Mouse (Mus musculus) forebrain, embryonic 16.5 days (tissue): Measurements from ENCODE around the gene St3gal5. TPM values are rescaled to one million over a fixed set of nuclear protein-coding genes. Genes with fewer than 3 reads are reported as not detected.
"Not testable (repeated sequence)": the region's sequence is repeated elsewhere in the genome, so short reads cannot be mapped to it uniquely, and the experiment has no call there.

Experiments used
- ATAC-seq: fragments of 200-750 bp; cut with Nextera tagmentation; 2 replicates; pipeline ENCODE4 v1.8.0; 2017; ENCODE audit warnings: mild to moderate bottlenecking, moderate library complexity
- H3K27ac ChIP-seq: fragments of 300-500 bp; sonication (generic); 2 replicates; pipeline ENCODE4 v1.5.1; 2014; ENCODE audit warnings: low read length, control low read depth
- H3K27me3 ChIP-seq: fragments of 300-500 bp; sonication (generic); replicated peaks from 2 replicates; pipeline ENCODE4 v1.6.1; 2014; ENCODE audit warnings: low read length; ENCODE audit not compliant: control insufficient read depth, insufficient read depth
- H3K36me3 ChIP-seq: fragments of 300-500 bp; sonication (generic); 2 replicates; pipeline ENCODE4 v1.6.1; 2014; ENCODE audit not compliant: control insufficient read depth, insufficient read depth
- H3K4me1 ChIP-seq: fragments of 300-500 bp; sonication (generic); replicated peaks from 2 replicates; pipeline ENCODE4 v1.6.1; 2014; ENCODE audit warnings: low read length; ENCODE audit not compliant: control insufficient read depth, insufficient read depth
- H3K4me2 ChIP-seq: fragments of 300-500 bp; sonication (generic); 2 replicates; pipeline ENCODE4 v1.6.1; 2014; ENCODE audit warnings: mild to moderate bottlenecking, low read length, control low read depth
- H3K4me3 ChIP-seq: fragments of 300-500 bp; sonication (generic); replicated peaks from 2 replicates; pipeline ENCODE4 v1.5.1; 2014; ENCODE audit warnings: mild to moderate bottlenecking, low read length, control low read depth
- H3K9ac ChIP-seq: fragments of 300-500 bp; sonication (generic); replicated peaks from 2 replicates; pipeline ENCODE4 v1.6.1; 2014; ENCODE audit warnings: low read depth, low read length, control low read depth
- H3K9me3 ChIP-seq: fragments of 300-500 bp; sonication (generic); 2 replicates; pipeline ENCODE4 v1.6.1; 2016; ENCODE audit warnings: low read length; ENCODE audit not compliant: control insufficient read depth
- WGBS: fragments of 180-500 bp; shearing (Covaris S2); extraction: QIAGEN DNeasy Blood & Tissue Kit; methylation state at CpG from one replicate; pipeline ENCODE4 v1.1.7; 2014; 5-methylcytosine and 5-hydroxymethylcytosine counted together
- polyA plus RNA-seq: library from polyadenylated mRNA; unstranded; fragments of >200 nt; fragmentation: Nextera tagmentation; extraction: Ambion mirVana; gene quantifications from 2 replicates; pipeline ENCODE4 v1.2.1, GENCODE M21; 2015

The St3gal5 gene
- polyA plus RNA-seq, 1 experiment from 2014 or later, result 52.9 TPM

GRCm38 (mm10) chr6:72148721-72149120 is 51.3 kb downstream of the St3gal5 start:
- Histone ChIP-seq H3K9ac (no peak overlapping the region), H3K27ac (no peak overlapping the region), H3K4me1 (no peaks in the 10 kb centered on the region), H3K36me3 (peaks cover 23% of the 10 kb centered on the region), H3K4me2 (no peak overlapping the region), H3K9me3 (peaks cover 3% of the 10 kb centered on the region; the same call in 1 of the 2 replicates), H3K27me3 (no peaks in the 10 kb centered on the region), H3K4me3 (no peak overlapping the region)
- WGBS, result 94% methylated on average over 4 of the region's 4 CpGs
- no peak for ATAC-seq

GRCm38 (mm10) chr6:72149797-72150196 is 52.4 kb downstream of the St3gal5 start:
- peaks cover 23% of the 10 kb centered on the region for H3K36me3 ChIP-seq
- H3K9me3 ChIP-seq, result peaks cover 3% of the 10 kb centered on the region; the same call in 1 of the 2 replicates
- no peaks in the 10 kb centered on the region for H3K27me3 ChIP-seq
- no peak overlapping the region for H3K9ac ChIP-seq
- no peak overlapping the region for H3K4me3 ChIP-seq
- no peak overlapping the region for H3K27ac ChIP-seq
- ATAC-seq, result no peak
- WGBS, result 88% methylated on average over 3 of the region's 3 CpGs
- no peak overlapping the region for H3K4me2 ChIP-seq
- H3K4me1 ChIP-seq, result no peaks in the 10 kb centered on the region

DNA sequence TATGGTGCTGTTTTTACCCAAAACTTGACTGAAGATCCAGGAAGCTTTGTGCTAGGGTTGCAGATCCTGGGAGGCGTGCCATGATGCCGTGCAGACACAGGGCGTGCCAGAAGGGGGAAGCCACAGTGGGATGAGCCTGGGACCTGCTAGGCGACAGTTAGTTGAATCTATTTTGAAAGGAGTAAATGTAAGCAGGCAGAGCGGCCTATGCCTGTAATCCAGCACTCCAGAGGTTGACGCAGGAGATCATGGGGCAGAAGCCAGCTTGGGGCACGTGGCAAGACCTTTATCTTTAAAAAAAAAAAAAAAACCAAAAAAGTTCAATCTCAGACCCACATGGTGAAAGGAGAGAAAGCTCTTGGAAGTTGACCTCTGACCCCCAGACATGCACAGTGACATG is 55.3 kb downstream of the St3gal5 start:
- H3K27me3 ChIP-seq, result no peaks in the 10 kb centered on the region
- H3K9me3 ChIP-seq, result peaks cover 3% of the 10 kb centered on the region; the same call in 1 of the 2 replicates
- H3K27ac ChIP-seq, result no peak overlapping the region
- 86% methylated on average over 7 of the region's 7 CpGs for WGBS
- H3K4me1 ChIP-seq, result no peaks in the 10 kb centered on the region
- peaks cover 20% of the 10 kb centered on the region for H3K36me3 ChIP-seq
- no peak for ATAC-seq
- no peak overlapping the region for H3K4me3 ChIP-seq
- no peak overlapping the region for H3K4me2 ChIP-seq
- H3K9ac ChIP-seq, result no peak overlapping the region

GRCm38 (mm10) chr6:72153455-72153854 is 56.1 kb downstream of the St3gal5 start:
- no peaks in the 10 kb centered on the region for H3K27me3 ChIP-seq
- no peak for ATAC-seq
- H3K27ac ChIP-seq, result peak overlapping the region; percentile 33; the same call in 1 of the 2 replicates
- H3K36me3 ChIP-seq, result peaks cover 20% of the 10 kb centered on the region
- H3K4me1 ChIP-seq, result no peaks in the 10 kb centered on the region
- 85% methylated on average over 11 of the region's 11 CpGs for WGBS
- no peak overlapping the region for H3K9ac ChIP-seq
- no peak overlapping the region for H3K4me3 ChIP-seq
- H3K9me3 ChIP-seq, result peaks cover 3% of the 10 kb centered on the region; the same call in 1 of the 2 replicates
- H3K4me2 ChIP-seq, result no peak overlapping the region

DNA sequence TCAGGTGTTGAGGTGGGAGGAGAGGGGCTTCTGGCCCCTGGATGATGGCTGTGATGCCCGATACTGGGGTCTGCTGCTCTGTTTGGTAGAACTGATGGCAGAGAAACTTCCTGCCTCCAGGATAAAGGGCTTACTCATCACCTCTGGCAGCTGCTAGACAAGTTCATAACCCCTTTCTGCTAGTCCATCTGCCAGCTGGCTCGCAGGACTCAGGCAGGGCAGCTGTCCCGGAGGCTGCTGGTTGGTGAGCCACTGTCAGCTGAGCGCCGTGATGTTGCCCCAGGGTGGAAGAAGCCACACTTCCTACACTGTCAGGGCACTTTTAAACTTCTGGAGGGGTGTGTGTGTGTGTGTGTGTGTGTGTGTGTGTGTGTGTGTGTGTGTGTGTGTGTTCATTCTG is 56.6 kb downstream of the St3gal5 start:
- not testable (repeated sequence) for H3K27me3 ChIP-seq, ATAC-seq, H3K9ac ChIP-seq, H3K4me2 ChIP-seq, H3K27ac ChIP-seq, H3K9me3 ChIP-seq, H3K4me1 ChIP-seq, H3K4me3 ChIP-seq
- 52% methylated on average over 2 of the region's 5 CpGs for WGBS
- peaks cover 16% of the 10 kb centered on the region for H3K36me3 ChIP-seq

GRCm38 (mm10) chr6:72154938-72155531 is 57.6 kb downstream of the St3gal5 start:
- H3K36me3 ChIP-seq, result peaks cover 6% of the 10 kb centered on the region
- H3K9me3 ChIP-seq, result no peaks in the 10 kb centered on the region; the same call in 1 of the 2 replicates
- no peak overlapping the region for H3K4me3 ChIP-seq
- no peak overlapping the region for H3K9ac ChIP-seq
- no peak for ATAC-seq
- WGBS, result 84% methylated on average over 7 of the region's 7 CpGs
- no peaks in the 10 kb centered on the region for H3K27me3 ChIP-seq
- H3K4me1 ChIP-seq, result no peaks in the 10 kb centered on the region
- no peak overlapping the region for H3K27ac ChIP-seq
- H3K4me2 ChIP-seq, result no peak overlapping the region

DNA sequence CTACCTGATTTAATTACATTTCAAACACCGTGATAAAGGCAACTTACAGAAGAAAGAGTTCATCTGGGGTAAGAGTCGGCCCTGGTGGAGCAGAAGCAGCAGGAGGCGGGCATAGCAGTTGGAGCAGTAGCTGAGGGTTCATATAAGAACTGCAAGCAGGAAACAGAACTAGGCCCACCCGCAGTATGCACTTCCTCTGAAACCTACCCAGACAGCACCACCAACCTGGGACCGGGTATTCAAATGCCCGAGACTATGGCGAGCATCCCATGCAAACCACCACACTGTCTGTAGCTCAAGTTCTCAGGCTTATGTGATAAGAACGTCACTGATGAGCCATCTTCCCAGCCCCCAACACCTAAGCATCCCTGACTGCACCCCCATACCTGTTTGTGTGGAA is 58.3 kb downstream of the St3gal5 start:
- no peaks in the 10 kb centered on the region for H3K4me1 ChIP-seq
- no peak overlapping the region for H3K27ac ChIP-seq
- no peak overlapping the region for H3K4me2 ChIP-seq
- no peaks in the 10 kb centered on the region for H3K27me3 ChIP-seq
- no peak overlapping the region for H3K9ac ChIP-seq
- 91% methylated on average over 8 of the region's 8 CpGs for WGBS
- peaks cover 2% of the 10 kb centered on the region; the same call in 1 of the 2 replicates for H3K36me3 ChIP-seq
- H3K4me3 ChIP-seq, result no peak overlapping the region
- ATAC-seq, result no peak
- H3K9me3 ChIP-seq, result no peaks in the 10 kb centered on the region

GRCm38 (mm10) chr6:72158966-72159764 is 61.8 kb downstream of the St3gal5 start:
- Histone ChIP-seq H3K4me3 (no peak overlapping the region), H3K4me2 (no peak overlapping the region), H3K27me3 (no peaks in the 10 kb centered on the region), H3K36me3 (no peaks in the 10 kb centered on the region; the same call in 1 of the 2 replicates), H3K4me1 (no peaks in the 10 kb centered on the region), H3K9ac (no peak overlapping the region), H3K9me3 (no peaks in the 10 kb centered on the region), H3K27ac (no peak overlapping the region)
- ATAC-seq, result no peak
- 88% methylated on average over 8 of the region's 8 CpGs for WGBS

DNA sequence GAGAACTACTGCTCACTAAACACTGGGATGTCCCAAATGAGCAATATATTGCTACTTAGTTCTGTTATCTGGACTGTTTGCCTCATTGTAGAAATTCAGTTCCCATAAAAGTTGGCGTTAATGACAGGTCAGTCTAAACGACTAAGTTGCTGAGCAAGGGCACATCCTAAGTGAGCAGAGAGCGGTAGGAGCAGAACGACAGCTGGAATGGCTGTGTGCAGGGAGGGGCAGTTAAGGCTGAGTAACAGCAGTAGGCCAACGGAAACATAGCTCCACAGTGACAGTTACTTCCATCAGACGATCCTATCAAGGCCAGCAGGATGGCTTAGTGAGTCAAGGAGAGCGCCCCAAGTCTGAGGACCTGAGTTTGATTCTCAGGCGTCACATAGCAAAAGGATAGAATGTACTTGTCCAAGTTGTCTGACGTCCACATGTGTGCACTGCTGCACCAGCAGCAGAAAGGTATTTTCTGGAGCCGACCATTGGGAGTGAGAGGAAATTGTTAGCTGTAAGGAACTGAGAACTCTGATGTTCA is 62.5 kb downstream of the St3gal5 start:
- Histone ChIP-seq H3K9me3 (no peaks in the 10 kb centered on the region), H3K27me3 (no peaks in the 10 kb centered on the region), H3K27ac (no peak overlapping the region), H3K36me3 (no peaks in the 10 kb centered on the region), H3K4me1 (no peaks in the 10 kb centered on the region), H3K4me3 (no peak overlapping the region), H3K9ac (no peak overlapping the region), H3K4me2 (no peak overlapping the region)
- no peak for ATAC-seq
- 85% methylated on average over 10 of the region's 10 CpGs for WGBS
